Mouse (Mus musculus): ENCODE data around the gene Hist1h2bq.
"Not testable (repeated sequence)": the region's sequence is repeated elsewhere in the genome, so short reads cannot be mapped to it uniquely, and the experiment has no call there.

Hist1h2bq gene

GRCm38 (mm10) chr13:21789925-21790324, 20.1 kb downstream of the Hist1h2bq start:
- no peak for DNase-seq (ENCODE audit: low spot score in 2 of 2)

- DNase-seq (ENCODE audit: low spot score in 2 of 2), result no peak
These were observed 22.0 kb downstream of the Hist1h2bq start for GRCm38 (mm10) chr13:21787760-21788593.

- DNase-seq (ENCODE audit: low spot score in 2 of 2), result peak; percentile 70 to 82
These were observed 22.9 kb downstream of the Hist1h2bq start, which contains the start of the genes Hist1h2an and Hist1h2bp for GRCm38 (mm10) chr13:21786899-21787629. TSS of gene Hist1h2an (minus strand) at chr13:21787218. TSS of gene Hist1h2bp (plus strand) at chr13:21787461.

GRCm38 (mm10) chr13:21786189-21786898, 23.7 kb downstream of the Hist1h2bq start:
- no peak for DNase-seq (ENCODE audit: low spot score in 2 of 2)

GRCm38 (mm10) chr13:21784311-21784710, 25.7 kb downstream of the Hist1h2bq start:
- no peak for DNase-seq (ENCODE audit: low spot score in 2 of 2)

- DNase-seq (ENCODE audit: low spot score in 2 of 2), result no peak
These were observed 26.2 kb downstream of the Hist1h2bq start for GRCm38 (mm10) chr13:21783734-21784161.

GRCm38 (mm10) chr13:21783255-21783617, 26.8 kb downstream of the Hist1h2bq start, which contains the start of gene Hist1h3i:
TSS of gene Hist1h3i (minus strand) at chr13:21783370.
- DNase-seq (ENCODE audit: low spot score in 2 of 2), result peak; percentile 11 to 30

- DNase-seq (ENCODE audit: low spot score in 2 of 2), result not testable (repeated sequence)
These were observed 27.4 kb downstream of the Hist1h2bq start for GRCm38 (mm10) chr13:21782361-21783254.

- no peak for DNase-seq (ENCODE audit: low spot score in 2 of 2)
These were observed 28.4 kb downstream of the Hist1h2bq start for GRCm38 (mm10) chr13:21781639-21782038.

- no peak for DNase-seq (ENCODE audit: low spot score in 2 of 2)
These were observed 28.9 kb downstream of the Hist1h2bq start for GRCm38 (mm10) chr13:21781021-21781555.

GRCm38 (mm10) chr13:21779767-21780731, 29.9 kb downstream of the Hist1h2bq start, which contains the start of gene Hist1h1b:
TSS of gene Hist1h1b (minus strand) at chr13:21780625.
- peak; percentile 36 to 40 for DNase-seq (ENCODE audit: low spot score in 2 of 2)

- peak; percentile 39 to 47 for DNase-seq (ENCODE audit: low spot score in 2 of 2)
These were observed 30.9 kb downstream of the Hist1h2bq start for GRCm38 (mm10) chr13:21778814-21779766.
